ENCODE assay signal across 9 mouse cellular contexts in the genomic region with DNA sequence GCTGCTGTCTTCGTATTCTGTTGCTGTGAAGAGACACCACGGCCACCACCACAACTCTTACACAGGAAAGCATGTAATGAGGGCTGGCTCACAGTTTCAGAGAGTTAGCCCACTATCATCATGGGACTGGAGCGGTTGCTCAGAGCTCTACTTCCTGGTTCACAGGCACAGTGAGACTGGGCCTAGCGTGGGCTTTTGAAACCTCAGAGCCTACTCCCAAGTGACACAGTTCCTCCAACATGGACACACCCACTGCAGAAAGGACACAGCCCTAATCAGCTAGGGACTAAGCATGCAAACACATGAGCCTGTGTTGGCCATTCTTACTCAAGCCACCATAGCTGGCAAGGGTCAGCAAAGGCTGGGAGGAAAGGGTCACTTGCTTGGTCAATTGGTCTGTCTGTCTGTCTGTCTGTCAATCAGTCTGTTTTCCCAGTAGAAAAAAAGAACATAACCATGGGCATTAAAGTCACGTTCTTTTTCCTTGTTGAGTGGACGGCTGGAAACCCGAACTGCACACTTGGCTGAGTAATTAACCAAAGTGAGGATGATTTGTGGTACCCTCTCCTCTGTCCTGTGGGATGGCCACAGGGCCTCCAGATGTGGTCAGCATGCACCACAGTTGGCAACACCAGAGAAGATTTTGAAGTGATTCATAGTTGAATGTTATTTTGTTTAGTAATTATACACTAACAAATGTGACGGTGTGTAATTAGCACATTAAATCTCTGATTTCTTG. TPM values are rescaled to one million over a fixed set of nuclear protein-coding genes. Genes with fewer than 3 reads are reported as not detected.
DNase-seq lines count a peak whose midpoint lies in the region; ATAC-seq and TF ChIP-seq lines count a peak whose summit lies in the region.
"Had no signal": no experiment of that assay in that cellular context is flagged by ENCODE, and none has a peak within 500 bp of the region (broad histone marks: within the 10 kb centered on the region; RNA-seq: fewer than 3 reads in every experiment).

No protein-coding gene starts in this region.

- no peak for TF ChIP-seq CTCF in liver, postnatal 0 days (IDR thresholded peaks at IDR 0.05; ENCODE audit: low read depth)
- no peak for TF ChIP-seq CTCF in stomach, postnatal 0 days (IDR thresholded peaks at IDR 0.05; ENCODE audit: low read depth)

- peak; percentile 41 for DNase-seq in thymus, postnatal 4 days
- no peak for DNase-seq in thymus, postnatal 10 days (ENCODE audit: low spot score in 2 of 2)
- peak; percentile 52 for DNase-seq in liver, postnatal 0 days
- DNase-seq in stomach, postnatal 0 days (ENCODE audit: low spot score), result peak; percentile 77
- no peak for DNase-seq in cerebellum, postnatal 36 days
- no peak for DNase-seq in right cerebral cortex, postnatal 4 days
- no peak for DNase-seq in right cerebral cortex, postnatal 25 days

- peaks cover 44% of the 10 kb centered on the region for H3K4me1 ChIP-seq in liver, postnatal 0 days (ENCODE audit: insufficient read depth)
- peaks cover 8% of the 10 kb centered on the region; the same call in 1 of the 2 replicates for H3K4me1 ChIP-seq in stomach, postnatal 0 days (replicated peaks; ENCODE audit: control insufficient read depth, insufficient read depth)

- H3K36me3 ChIP-seq in liver, postnatal 0 days (replicated peaks; ENCODE audit: insufficient read depth, low read length), result no peaks in the 10 kb centered on the region
- no peaks in the 10 kb centered on the region for H3K36me3 ChIP-seq in stomach, postnatal 0 days (ENCODE audit: control insufficient read depth, insufficient read depth, low read length)
- H3K36me3 ChIP-seq: midbrain, embryonic 12.5 days had no signal

- no peak overlapping the region for H3K4me2 ChIP-seq in liver, postnatal 0 days (ENCODE audit: low read depth, low read length)
- H3K4me2 ChIP-seq in stomach, postnatal 0 days (replicated peaks; ENCODE audit: low read depth), result no peak overlapping the region
- H3K4me2 ChIP-seq: midbrain, embryonic 12.5 days had no signal

- no peak overlapping the region for H3K9ac ChIP-seq in liver, postnatal 0 days (replicated peaks)
- H3K9ac ChIP-seq in stomach, postnatal 0 days (ENCODE audit: low read length), result no peak overlapping the region
- H3K9ac ChIP-seq: midbrain, embryonic 12.5 days had no signal

- no peak for TF ChIP-seq EP300 in liver, postnatal 0 days (IDR thresholded peaks at IDR 0.05; ENCODE audit: low read depth)
- no peak for TF ChIP-seq EP300 in stomach, postnatal 0 days (optimal IDR thresholded peaks at IDR 0.05)

- no peak overlapping the region for H3K4me3 ChIP-seq in liver, postnatal 0 days (ENCODE audit: low read depth, low read length)
- no peak overlapping the region for H3K4me3 ChIP-seq in stomach, postnatal 0 days (ENCODE audit: low read depth, low read length)
- H3K4me3 ChIP-seq: midbrain, embryonic 12.5 days had no signal

- no peaks in the 10 kb centered on the region for H3K9me3 ChIP-seq in liver, postnatal 0 days (ENCODE audit: low read length)
- H3K9me3 ChIP-seq in stomach, postnatal 0 days (ENCODE audit: control insufficient read depth, low read length), result no peaks in the 10 kb centered on the region
- H3K9me3 ChIP-seq: midbrain, embryonic 12.5 days had no signal

- 56% methylated on average over 8 of the region's 8 CpGs for WGBS in liver, postnatal 0 days (ENCODE audit: insufficient replicate concordance)
- WGBS in stomach, postnatal 0 days, result 67% methylated on average over 8 of the region's 8 CpGs

- peak overlapping the region; percentile 39 for H3K27ac ChIP-seq in liver, postnatal 0 days (ENCODE audit: low read depth)
- peak overlapping the region; percentile 71 for H3K27ac ChIP-seq in stomach, postnatal 0 days (replicated peaks)
- H3K27ac ChIP-seq: midbrain, embryonic 12.5 days had no signal

- H3K27me3 ChIP-seq in liver, postnatal 0 days (ENCODE audit: insufficient read depth, low read length), result no peaks in the 10 kb centered on the region
- no peaks in the 10 kb centered on the region for H3K27me3 ChIP-seq in stomach, postnatal 0 days (ENCODE audit: control insufficient read depth, insufficient read depth, low read length)
- H3K27me3 ChIP-seq: midbrain, embryonic 12.5 days had no signal

- peak; percentile 77 for ATAC-seq in common myeloid progenitor, adult 5-6 weeks (replicated peaks; ENCODE audit: low read depth, poor library complexity, severe bottlenecking)
- peak; percentile 60 for ATAC-seq in liver, postnatal 0 days
- peak; percentile 88 for ATAC-seq in stomach, postnatal 0 days (ENCODE audit: low FRiP score, low TSS enrichment)

RNA-seq across cellular contexts. Expression of a gene that starts 56.7 kb away (rescaled TPM):
- total RNA-seq in common myeloid progenitor, adult 5-6 weeks (2017), result 222 and 243 TPM in 2 replicates
- 53.3 and 55.5 TPM in 2 replicates for polyA plus RNA-seq in liver, postnatal 0 days (2015; fragmentation: Nextera tagmentation; extraction: Ambion mirVana)
- 113 TPM in 2 replicates for polyA plus RNA-seq in stomach, postnatal 0 days (2015; fragmentation: Nextera tagmentation; extraction: Ambion mirVana)

Comparison
In these comparisons a context has a peak if more than half of its experiments do, and no peak if none do; other contexts are left out.
1. DNase-seq: peak in thymus, postnatal 4 days (single experiment), liver, postnatal 0 days (single experiment) and stomach, postnatal 0 days (single experiment); none in thymus, postnatal 10 days (0 of 2), cerebellum, postnatal 36 days (0 of 2), right cerebral cortex, postnatal 4 days (single experiment) and right cerebral cortex, postnatal 25 days (single experiment).
2. Peak in every context shown above with its lines, with median percentiles within 50 percentile points of each other: ATAC-seq.